Mouse (Mus musculus) inflammation-experienced regulatory T-cells (primary cell): ENCODE results near the gene Rnaset2a. TPM values are rescaled to one million over a fixed set of nuclear protein-coding genes. Genes with fewer than 3 reads are reported as not detected.

Source experiments
- polyA plus RNA-seq, 2 experiments: library from polyadenylated mRNA; unstranded; fragments of 100-300 nt; shearing (Covaris generic); gene quantifications; one replicate each; pipeline ENCODE4 v1.2.1; 2017

Rnaset2a gene
- polyA plus RNA-seq = 10 to 100 TPM; 46.3 to 75.5 TPM

GRCm38 (mm10) chr17:8147439-8148316 lies at the start of gene Rnaset2a, which contains the start of gene Gm49673:
Gene Rnaset2a, minus strand, starts transcription at chr17:8148097.
Gene Gm49673, minus strand, starts transcription at chr17:8147788.

GRCm38 (mm10) chr17:8164701-8165607 lies 17.1 kb upstream of the Rnaset2a start, which contains the start of gene Fgfr1op:
Gene Fgfr1op, plus strand, starts transcription at chr17:8165501.

Other genes starting within 250 kb of the Rnaset2a start
- gene Tagap, start 222.1 kb downstream of the Rnaset2a start, polyA plus RNA-seq = 100 to 1,000 TPM; 109 to 117 TPM
- gene Rsph3a, start 202.5 kb downstream of the Rnaset2a start, polyA plus RNA-seq = 10 to 100 TPM; 27.5 to 34.5 TPM
- under 1 TPM in 1 of 2 experiments, not detected in 1; 0.68 TPM for gene Gm49673, start 309 bp downstream of the Rnaset2a start, polyA plus RNA-seq
- 10 to 100 TPM; 16.1 to 18.9 TPM for gene Fgfr1op, start 17.4 kb upstream of the Rnaset2a start, polyA plus RNA-seq
- 10 to 100 TPM in 1 of 2 experiments, 1 to 10 TPM in 1; 3.0 to 46.7 TPM for gene Ccr6, start 87.9 kb upstream of the Rnaset2a start, polyA plus RNA-seq
- 100 to 1,000 TPM; 124 to 149 TPM for gene Mpc1, start 134.8 kb upstream of the Rnaset2a start, polyA plus RNA-seq
- 100 to 1,000 TPM; 176 to 213 TPM for gene Sft2d1, start 163.0 kb upstream of the Rnaset2a start, polyA plus RNA-seq
- under 1 TPM; 0.34 to 0.65 TPM for gene Prr18, start 189.4 kb upstream of the Rnaset2a start, polyA plus RNA-seq
- 1 to 10 TPM in 1 of 2 experiments, under 1 TPM in 1; 0.51 to 1.1 TPM for gene T2, start 207.9 kb upstream of the Rnaset2a start, polyA plus RNA-seq